Mouse (Mus musculus) layer of hippocampus, adult 9-11 months (tissue): ENCODE data around the gene Pcbp2.

ENCODE experiments used
- DNase-seq: peaks from one replicate; pipeline ENCODE4 v3.0.0; 2022

Pcbp2 gene

GRCm38 (mm10) chr15:102468675-102469370 lies 1.5 kb upstream of the Pcbp2 start:
- no peak for DNase-seq

- peak; percentile 83 for DNase-seq
Observed at GRCm38 (mm10) chr15:102470605-102471294, 411 bp downstream of the Pcbp2 start.

- DNase-seq, result no peak
Observed at GRCm38 (mm10) chr15:102471295-102471645, 931 bp downstream of the Pcbp2 start.

GRCm38 (mm10) chr15:102471727-102472126 lies 1.4 kb downstream of the Pcbp2 start:
- DNase-seq, result no peak

- DNase-seq, result no peak
Observed at GRCm38 (mm10) chr15:102473246-102473645, 2.9 kb downstream of the Pcbp2 start.

GRCm38 (mm10) chr15:102474520-102474919 lies 4.2 kb downstream of the Pcbp2 start:
- DNase-seq, result no peak

- no peak for DNase-seq
Observed at GRCm38 (mm10) chr15:102483136-102483535, 12.8 kb downstream of the Pcbp2 start.

GRCm38 (mm10) chr15:102485853-102486252 lies 15.5 kb downstream of the Pcbp2 start:
- DNase-seq, result no peak

GRCm38 (mm10) chr15:102487664-102488063 lies 17.3 kb downstream of the Pcbp2 start:
- DNase-seq, result no peak

- no peak for DNase-seq
Observed at GRCm38 (mm10) chr15:102498322-102498721, 28.0 kb downstream of the Pcbp2 start.

- no peak for DNase-seq
Observed at GRCm38 (mm10) chr15:102499370-102499769, 29.0 kb downstream of the Pcbp2 start.

- DNase-seq, result no peak
Observed at GRCm38 (mm10) chr15:102499851-102500250, 29.5 kb downstream of the Pcbp2 start.

GRCm38 (mm10) chr15:102500479-102500878 lies 30.1 kb downstream of the Pcbp2 start:
- DNase-seq, result no peak

GRCm38 (mm10) chr15:102501084-102501814 lies 30.9 kb downstream of the Pcbp2 start:
- no peak for DNase-seq

GRCm38 (mm10) chr15:102502254-102502840 lies 32.0 kb downstream of the Pcbp2 start:
- DNase-seq, result no peak

GRCm38 (mm10) chr15:102503447-102503846 lies 33.1 kb downstream of the Pcbp2 start, which contains the start of gene Gm10337:
TSS of gene Gm10337 (plus strand) at chr15:102503722.
- DNase-seq, result no peak

- DNase-seq, result no peak
Observed at GRCm38 (mm10) chr15:102503924-102504782, 33.8 kb downstream of the Pcbp2 start.

GRCm38 (mm10) chr15:102505073-102505769 lies 34.9 kb downstream of the Pcbp2 start:
- no peak for DNase-seq

GRCm38 (mm10) chr15:102505770-102506463 lies 35.6 kb downstream of the Pcbp2 start:
- DNase-seq, result no peak

- DNase-seq, result no peak
Observed at GRCm38 (mm10) chr15:102506464-102506830, 36.1 kb downstream of the Pcbp2 start.

- DNase-seq, result no peak
Observed at GRCm38 (mm10) chr15:102506864-102507263, 36.5 kb downstream of the Pcbp2 start.
